Mouse (Mus musculus) kidney, postnatal 14 days (tissue): Measurements from ENCODE around the gene Serp1.
A peak's percentile ranks its signal among the peaks of the same experiment; 100 is the strongest.
"Not testable (repeated sequence)": the region's sequence is repeated elsewhere in the genome, so short reads cannot be mapped to it uniquely, and the experiment has no call there.

ENCODE experiments used
- DNase-seq: peaks from one replicate; pipeline ENCODE4 v3.0.0; 2022; ENCODE audit warnings: mixed read lengths

Gene Serp1

DNA sequence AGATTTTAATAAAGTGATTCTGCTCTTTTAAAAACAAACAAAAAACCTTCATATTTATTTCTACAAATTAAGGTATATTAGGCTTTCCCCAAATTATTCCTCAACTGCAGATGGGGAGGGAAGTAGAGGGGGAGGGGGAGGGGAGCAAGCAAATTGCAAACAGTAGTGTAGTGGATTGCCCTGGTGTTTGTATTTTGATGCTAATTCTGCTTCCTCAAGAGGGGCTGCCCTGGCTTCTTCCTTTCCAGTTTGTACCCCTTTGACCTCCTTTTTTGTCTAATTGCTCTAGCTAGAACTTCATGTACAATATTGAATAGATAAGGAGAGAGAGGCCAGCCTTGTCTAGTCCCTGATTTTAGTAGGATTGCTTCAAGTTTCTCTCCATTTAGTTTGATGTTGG lies 21.0 kb downstream of the Serp1 start:
- DNase-seq = no peak

DNA sequence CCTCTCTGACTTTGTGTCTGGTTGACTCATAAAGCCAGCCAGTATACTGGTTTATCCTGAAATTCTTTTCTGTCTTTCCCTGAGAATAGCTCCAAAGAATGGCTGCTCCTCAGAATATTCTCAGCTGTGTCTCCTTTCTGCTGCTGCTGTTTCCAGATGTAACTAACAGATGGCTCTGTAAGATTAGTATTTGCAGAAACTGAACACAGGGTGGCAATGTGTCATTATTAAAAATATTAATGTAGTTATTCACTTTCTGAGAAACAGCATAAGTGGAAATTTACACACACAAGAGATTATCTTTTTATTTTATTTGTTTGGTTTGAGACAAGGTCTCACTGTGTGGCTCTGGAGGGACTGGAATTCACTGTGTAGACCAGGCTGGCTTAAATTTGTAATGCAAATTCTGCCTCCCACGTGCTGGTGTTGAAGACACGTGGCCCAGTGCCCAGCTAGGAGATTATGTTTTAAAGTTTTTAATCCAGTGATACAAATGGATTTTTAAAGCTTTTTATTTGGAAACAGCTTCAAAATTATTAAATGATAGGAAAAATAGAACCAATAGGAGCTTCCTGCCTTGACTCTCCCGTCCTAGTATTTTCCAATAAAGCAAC lies 21.9 kb downstream of the Serp1 start:
- DNase-seq = no peak

DNA sequence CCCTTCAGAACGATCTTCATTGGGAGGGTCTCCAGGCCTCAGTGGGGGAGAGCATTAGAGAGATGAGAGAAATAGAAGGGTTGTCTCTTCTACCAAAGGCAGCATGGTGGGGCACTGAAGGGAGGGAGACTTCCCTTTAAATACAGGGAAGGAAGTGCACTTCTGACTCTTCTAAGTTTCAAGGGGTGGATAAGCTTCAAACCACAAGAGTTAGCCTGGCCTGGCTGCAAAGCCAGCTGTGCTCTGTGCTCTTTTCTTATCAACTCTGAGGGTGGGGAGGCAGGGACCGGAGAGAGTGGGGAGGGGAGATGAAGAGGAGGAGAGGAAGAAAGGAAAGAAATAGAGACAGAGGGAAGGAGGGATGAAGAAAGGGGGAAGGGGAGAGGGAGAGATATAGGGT lies 23.7 kb downstream of the Serp1 start:
- no peak for DNase-seq

DNA sequence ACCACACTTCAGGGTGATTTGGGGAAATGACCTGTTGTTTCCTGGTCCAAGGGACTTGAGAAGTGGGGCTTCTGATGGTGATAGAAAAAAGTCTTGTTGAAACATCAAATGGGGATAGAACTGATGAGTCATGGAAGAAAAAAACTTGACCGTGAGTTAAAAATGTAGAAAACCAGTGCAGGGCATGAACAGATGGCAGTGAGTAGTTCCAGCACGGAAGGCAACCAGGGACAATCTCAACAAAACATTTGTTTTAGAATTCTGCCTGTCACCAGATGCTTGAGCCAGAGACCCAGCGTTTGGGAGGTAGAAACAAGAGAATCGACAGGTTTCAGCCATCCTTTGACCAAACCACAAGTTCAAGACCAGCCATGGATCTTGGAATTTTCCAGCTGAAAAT lies 32.1 kb downstream of the Serp1 start:
- DNase-seq = no peak

DNA sequence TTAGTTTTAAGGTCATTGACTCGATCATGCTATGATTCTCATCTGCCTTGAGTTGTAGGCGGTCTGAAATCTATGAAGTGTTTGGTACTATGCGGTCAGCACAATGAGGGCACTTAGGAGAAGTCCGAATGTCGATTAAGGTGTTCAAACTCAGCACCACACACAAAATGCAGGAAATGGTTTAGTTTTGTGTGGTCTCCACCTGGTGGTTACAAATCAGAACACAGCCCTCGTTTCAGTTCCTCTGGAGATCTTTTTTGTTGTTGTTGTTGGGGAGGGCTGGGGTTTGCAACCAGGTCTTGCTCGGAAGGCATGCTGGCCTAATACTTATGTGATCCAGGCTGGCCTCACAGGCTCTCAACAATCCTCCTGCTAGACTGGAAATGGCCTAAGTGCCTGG lies 34.9 kb downstream of the Serp1 start:
- peak; percentile 36 for DNase-seq

DNA sequence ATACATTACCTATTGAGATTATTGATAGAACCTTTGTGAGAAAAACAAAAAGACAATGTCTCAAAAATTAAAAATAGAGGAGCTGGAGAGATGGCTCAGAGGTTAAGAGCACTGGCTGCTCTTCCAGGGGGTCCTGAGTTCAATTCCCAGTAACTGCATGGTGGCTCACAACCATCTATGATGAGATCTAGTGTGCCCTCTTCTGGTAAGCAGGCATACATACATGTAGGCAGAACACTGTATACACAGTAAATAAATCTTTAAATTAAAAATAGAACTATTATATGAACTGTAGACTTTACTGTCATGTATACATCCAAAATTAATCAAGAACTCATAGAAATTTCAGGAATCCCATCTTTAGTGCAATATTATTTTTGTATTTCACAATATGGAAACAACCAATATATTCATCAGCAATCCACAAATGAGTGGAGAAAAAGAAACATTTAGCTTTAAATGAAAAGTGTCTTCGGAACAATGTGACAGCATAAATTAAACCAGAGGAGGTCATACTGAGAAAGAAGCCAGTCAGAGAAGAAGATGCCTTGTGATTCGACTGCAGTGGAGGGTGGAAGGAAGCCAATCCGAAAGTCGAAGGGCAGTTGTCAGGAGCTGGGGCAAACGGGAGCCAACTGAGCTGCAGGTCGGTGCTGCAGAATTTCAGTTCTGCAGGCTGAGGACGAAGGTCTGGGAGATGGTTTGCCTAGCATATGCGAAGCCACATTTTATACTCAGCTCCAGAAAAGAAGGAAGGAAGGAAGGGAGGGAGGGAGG lies 37.5 kb downstream of the Serp1 start:
- no peak for DNase-seq

DNA sequence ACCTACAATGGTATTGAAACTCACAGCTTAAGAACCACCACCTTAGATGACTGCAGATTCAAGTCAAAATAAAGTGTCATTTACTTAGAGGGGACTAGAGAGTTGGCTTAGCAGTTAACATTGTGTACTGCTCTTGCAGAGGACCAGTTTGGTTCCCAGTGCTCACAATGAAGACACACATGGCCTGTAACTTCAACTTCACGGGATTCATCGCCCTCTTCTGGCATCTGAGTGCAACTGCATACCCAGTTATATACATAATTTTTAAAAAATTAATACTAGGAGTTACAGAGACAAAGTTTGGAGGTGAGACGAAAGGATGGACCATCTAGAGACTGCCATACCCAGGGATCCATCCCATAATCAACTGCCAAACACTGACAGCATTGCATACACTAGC lies 38.6 kb downstream of the Serp1 start:
- no peak for DNase-seq

DNA sequence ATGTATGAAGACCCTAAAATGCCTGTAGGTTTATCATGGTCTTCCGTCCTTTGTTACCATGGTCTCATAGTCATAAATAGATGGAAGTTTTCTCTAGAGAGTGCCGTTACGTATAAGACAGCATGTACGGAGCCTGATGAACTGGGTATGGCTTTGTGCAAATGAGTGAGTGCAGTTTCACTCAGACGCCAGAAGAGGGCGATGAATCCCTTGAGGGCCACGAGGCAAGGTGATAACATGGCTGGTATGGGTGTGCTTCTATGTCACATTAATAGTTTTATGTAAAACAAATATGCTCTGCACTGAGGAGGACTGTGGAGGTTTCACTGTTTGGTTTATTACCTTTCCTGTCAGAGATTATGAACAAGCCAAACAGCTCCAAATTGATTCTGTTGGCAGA lies 39.8 kb downstream of the Serp1 start:
- no peak for DNase-seq

DNA sequence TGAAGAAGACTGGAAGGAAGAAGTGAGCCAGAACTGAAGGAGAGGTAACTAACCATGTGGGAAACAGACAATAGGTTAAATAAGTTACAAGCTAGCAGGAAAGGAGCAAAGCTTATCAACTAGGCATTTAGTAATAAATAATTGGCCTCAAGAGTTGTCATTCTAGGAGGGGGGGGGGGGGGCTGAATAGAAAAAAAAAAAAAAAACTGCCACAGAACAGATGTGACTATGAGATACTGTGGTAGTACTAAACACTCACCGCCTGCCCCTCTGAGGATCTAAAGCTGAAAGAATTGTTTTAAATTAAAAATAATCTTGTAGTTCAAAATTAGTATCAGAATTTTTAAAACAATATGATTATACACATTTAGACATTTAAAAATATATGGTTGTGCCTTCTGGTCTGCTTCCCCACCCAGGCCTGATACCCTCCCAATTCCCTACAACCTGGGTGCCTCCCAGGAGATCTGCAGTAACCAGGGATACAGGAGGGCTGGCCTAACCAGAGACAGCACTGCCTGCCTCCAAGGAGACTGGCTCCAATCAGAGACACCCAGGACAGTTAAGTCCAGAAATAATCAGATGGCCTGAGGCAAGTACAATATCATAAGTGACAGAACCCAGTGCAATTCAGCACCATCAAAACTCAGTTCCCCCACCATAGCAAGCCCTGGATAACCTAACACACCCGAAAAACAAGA lies 46.8 kb downstream of the Serp1 start:
- no peak for DNase-seq

DNA sequence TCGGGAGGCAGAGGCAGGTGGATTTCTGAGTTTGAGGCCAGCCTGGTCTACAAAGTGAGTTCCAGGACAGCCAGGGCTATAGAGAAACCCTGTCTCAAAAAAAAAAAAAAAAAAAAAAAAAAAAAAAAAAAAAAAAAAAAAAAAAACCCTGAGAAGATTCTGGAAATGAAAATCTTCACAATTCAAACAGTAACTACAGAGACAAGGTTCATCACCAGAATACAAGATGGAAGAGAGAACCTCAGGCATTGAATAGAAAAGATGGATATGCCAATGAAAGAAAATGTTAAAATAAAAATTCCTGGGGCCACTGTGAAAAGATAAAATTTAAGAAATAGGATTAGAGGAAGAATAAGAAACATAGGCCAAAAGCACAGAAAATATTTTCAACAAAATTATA lies 50.4 kb downstream of the Serp1 start:
- not testable (repeated sequence) for DNase-seq
